ENCODE assay signal across 8 mouse cellular contexts in the genomic region with DNA sequence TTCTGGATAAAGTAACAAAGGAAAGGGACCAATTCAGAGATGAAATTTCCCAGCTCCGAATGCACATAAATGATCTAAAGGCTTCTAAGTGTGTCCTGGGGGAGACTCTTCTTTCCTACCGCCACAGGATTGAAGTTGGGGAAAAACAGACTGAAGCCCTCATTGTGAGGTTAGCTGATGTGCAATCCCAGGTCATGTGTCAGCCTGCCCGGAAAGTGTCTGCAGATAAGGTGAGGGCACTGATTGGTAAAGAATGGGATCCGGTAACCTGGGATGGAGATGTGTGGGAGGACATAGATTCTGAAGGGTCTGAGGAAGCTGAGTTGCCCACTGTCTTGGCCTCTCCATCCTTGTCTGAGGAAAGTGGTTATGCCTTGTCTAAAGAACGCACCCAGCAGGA. TPM values are rescaled to one million over a fixed set of nuclear protein-coding genes. Genes with fewer than 3 reads are reported as not detected.
A peak's percentile ranks its signal among the peaks of the same experiment; 100 is the strongest.
DNase-seq lines count a peak whose midpoint lies in the region; ATAC-seq and TF ChIP-seq lines count a peak whose summit lies in the region.

No protein-coding gene starts in this region.

- peak overlapping the region; percentile 70 for H3K4me3 ChIP-seq in lung, adult 2 months (replicated peaks; ENCODE audit: extremely low read depth, low read depth, low read length)
- H3K4me3 ChIP-seq in embryonic facial prominence, embryonic 15.5 days (replicated peaks) = peak overlapping the region; percentile 95
- H3K4me3 ChIP-seq in limb, embryonic 11.5 days (ENCODE audit: low read depth, low read length) = peak overlapping the region; percentile 83
- peak overlapping the region; percentile 90 for H3K4me3 ChIP-seq in neural tube, embryonic 15.5 days (replicated peaks)

- peaks cover 8% of the 10 kb centered on the region; the same call in 1 of the 2 replicates for H3K4me1 ChIP-seq in lung, adult 2 months (ENCODE audit: control insufficient read depth, insufficient read depth, low read length)
- H3K4me1 ChIP-seq in embryonic facial prominence, embryonic 15.5 days = peaks cover 23% of the 10 kb centered on the region
- H3K4me1 ChIP-seq in limb, embryonic 11.5 days (ENCODE audit: control insufficient read depth, insufficient read depth, low read length) = peaks cover 13% of the 10 kb centered on the region; the same call in 1 of the 2 replicates
- H3K4me1 ChIP-seq in neural tube, embryonic 15.5 days = peaks cover 26% of the 10 kb centered on the region

- no peak for DNase-seq in lung, adult 2 months
- no peak for DNase-seq in lung, postnatal 14 days
- no peak for DNase-seq in limb, embryonic 11.5 days (ENCODE audit: low spot score)
- DNase-seq in B cell, adult 2 months = no peak
- no peak for DNase-seq in layer of hippocampus, adult 11-12 months (ENCODE audit: low spot score)
- no peak for DNase-seq in layer of hippocampus, postnatal 36 days

- H3K36me3 ChIP-seq in embryonic facial prominence, embryonic 15.5 days = peaks cover 46% of the 10 kb centered on the region
- H3K36me3 ChIP-seq in limb, embryonic 11.5 days (ENCODE audit: control insufficient read depth, insufficient read depth, low read length) = peaks cover 17% of the 10 kb centered on the region; the same call in 1 of the 2 replicates
- peaks cover 34% of the 10 kb centered on the region for H3K36me3 ChIP-seq in neural tube, embryonic 15.5 days

- no peaks in the 10 kb centered on the region for H3K27me3 ChIP-seq in embryonic facial prominence, embryonic 15.5 days
- no peaks in the 10 kb centered on the region for H3K27me3 ChIP-seq in limb, embryonic 11.5 days (ENCODE audit: control insufficient read depth, insufficient read depth, low read length)
- H3K27me3 ChIP-seq in neural tube, embryonic 15.5 days (replicated peaks) = no peaks in the 10 kb centered on the region

- H3K4me2 ChIP-seq in embryonic facial prominence, embryonic 15.5 days (replicated peaks) = peak overlapping the region; percentile 77
- peak overlapping the region; percentile 81 for H3K4me2 ChIP-seq in limb, embryonic 11.5 days (ENCODE audit: low read depth, severe bottlenecking)
- peak overlapping the region; percentile 81 for H3K4me2 ChIP-seq in neural tube, embryonic 15.5 days

- WGBS in lung, adult 2 months = 8% methylated on average over 5 of the region's 5 CpGs
- 12% methylated on average over 5 of the region's 5 CpGs for WGBS in embryonic facial prominence, embryonic 15.5 days
- 15% methylated on average over 5 of the region's 5 CpGs for WGBS in limb, embryonic 11.5 days
- WGBS in neural tube, embryonic 15.5 days = 17% methylated on average over 5 of the region's 5 CpGs

- TF ChIP-seq POLR2A in lung, adult 2 months (IDR thresholded peaks at IDR 0.05; ENCODE audit: borderline replicate concordance, extremely low read depth, low read depth, low read length) = no peak

- peak overlapping the region; percentile 41 for H3K9ac ChIP-seq in embryonic facial prominence, embryonic 15.5 days
- H3K9ac ChIP-seq in limb, embryonic 11.5 days (ENCODE audit: low read length) = peak overlapping the region; percentile 49
- H3K9ac ChIP-seq in neural tube, embryonic 15.5 days (replicated peaks) = peak overlapping the region; percentile 54

- no peak for ATAC-seq in embryonic facial prominence, embryonic 15.5 days (ENCODE audit: insufficient number of reproducible peaks, low FRiP score, low TSS enrichment, low read depth)
- no peak for ATAC-seq in limb, embryonic 11.5 days (ENCODE audit: insufficient number of reproducible peaks, low FRiP score, low TSS enrichment, low read depth)
- ATAC-seq in neural tube, embryonic 15.5 days (ENCODE audit: low FRiP score) = no peak

- no peaks in the 10 kb centered on the region for H3K9me3 ChIP-seq in embryonic facial prominence, embryonic 15.5 days (replicated peaks)
- H3K9me3 ChIP-seq in limb, embryonic 11.5 days (ENCODE audit: control insufficient read depth, low read length) = no peaks in the 10 kb centered on the region
- H3K9me3 ChIP-seq in neural tube, embryonic 15.5 days (replicated peaks) = no peaks in the 10 kb centered on the region

- TF ChIP-seq CTCF in lung, adult 2 months (IDR thresholded peaks at IDR 0.05; ENCODE audit: insufficient read depth, low read length) = no peak

- peak overlapping the region; percentile 56; the same call in 1 of the 2 replicates for H3K27ac ChIP-seq in embryonic facial prominence, embryonic 15.5 days (replicated peaks)
- H3K27ac ChIP-seq in limb, embryonic 11.5 days (replicated peaks; ENCODE audit: low read depth, low read length) = no peak overlapping the region
- H3K27ac ChIP-seq in neural tube, embryonic 15.5 days (replicated peaks) = peak overlapping the region; percentile 60; the same call in 1 of the 2 replicates

RNA-seq across cellular contexts. Expression of gene Fv1, which starts 0.5 kb away (rescaled TPM):
- 0.84 and 1.9 TPM in 2 replicates for polyA plus RNA-seq in lung, adult 2 months (2012; rRNA removed)
- polyA plus RNA-seq in embryonic facial prominence, embryonic 15.5 days (2015; fragmentation: Nextera tagmentation; extraction: Ambion mirVana) = 9.1 and 10.9 TPM in 2 replicates
- polyA plus RNA-seq in limb, embryonic 11.5 days (2014; fragmentation: Nextera tagmentation; extraction: Ambion mirVana) = 14.7 and 16.6 TPM in 2 replicates
- polyA plus RNA-seq in neural tube, embryonic 15.5 days (2015; fragmentation: Nextera tagmentation; extraction: Ambion mirVana) = 9.5 and 11.4 TPM in 2 replicates
- total RNA-seq in layer of hippocampus, postnatal 36 days (2021) = 10 to 100 TPM; 10.5 to 11.0 TPM

RNA-seq across cellular contexts. Expression of gene Miip, which starts 0.6 kb away (rescaled TPM):
- 45.1 and 70.3 TPM in 2 replicates for polyA plus RNA-seq in lung, adult 2 months (2012; rRNA removed)
- polyA plus RNA-seq in embryonic facial prominence, embryonic 15.5 days (2015; fragmentation: Nextera tagmentation; extraction: Ambion mirVana) = 40.3 and 43.2 TPM in 2 replicates
- polyA plus RNA-seq in limb, embryonic 11.5 days (2014; fragmentation: Nextera tagmentation; extraction: Ambion mirVana) = 33.2 and 34.1 TPM in 2 replicates
- polyA plus RNA-seq in neural tube, embryonic 15.5 days (2015; fragmentation: Nextera tagmentation; extraction: Ambion mirVana) = 36.8 and 41.5 TPM in 2 replicates
- total RNA-seq in layer of hippocampus, postnatal 36 days (2021) = 10 to 100 TPM; 17.5 to 20.0 TPM

RNA-seq across cellular contexts. Expression of gene Zfp933, which starts 21.1 kb away (rescaled TPM):
- 0.67 and 1.1 TPM in 2 replicates for polyA plus RNA-seq in lung, adult 2 months (2012; rRNA removed)
- 4.6 and 5.3 TPM in 2 replicates for polyA plus RNA-seq in embryonic facial prominence, embryonic 15.5 days (2015; fragmentation: Nextera tagmentation; extraction: Ambion mirVana)
- 5.2 and 5.3 TPM in 2 replicates for polyA plus RNA-seq in limb, embryonic 11.5 days (2014; fragmentation: Nextera tagmentation; extraction: Ambion mirVana)
- polyA plus RNA-seq in neural tube, embryonic 15.5 days (2015; fragmentation: Nextera tagmentation; extraction: Ambion mirVana) = 6.8 and 7.0 TPM in 2 replicates
- 10 to 100 TPM; 21.8 to 22.0 TPM for total RNA-seq in layer of hippocampus, postnatal 36 days (2021)

RNA-seq across cellular contexts. Expression of gene Mfn2, which starts 35.3 kb away (rescaled TPM):
- polyA plus RNA-seq in lung, adult 2 months (2012; rRNA removed) = 36.5 and 52.2 TPM in 2 replicates
- 38.6 and 39.4 TPM in 2 replicates for polyA plus RNA-seq in embryonic facial prominence, embryonic 15.5 days (2015; fragmentation: Nextera tagmentation; extraction: Ambion mirVana)
- 20.7 and 23.7 TPM in 2 replicates for polyA plus RNA-seq in limb, embryonic 11.5 days (2014; fragmentation: Nextera tagmentation; extraction: Ambion mirVana)
- 89.9 and 100 TPM in 2 replicates for polyA plus RNA-seq in neural tube, embryonic 15.5 days (2015; fragmentation: Nextera tagmentation; extraction: Ambion mirVana)
- 100 to 1,000 TPM; 174 to 194 TPM for total RNA-seq in layer of hippocampus, postnatal 36 days (2021)

RNA-seq across cellular contexts. Expression of gene Zfp984, which starts 59.6 kb away (rescaled TPM):
- 0.37 and 1.5 TPM in 2 replicates for polyA plus RNA-seq in lung, adult 2 months (2012; rRNA removed)
- 5.8 and 5.9 TPM in 2 replicates for polyA plus RNA-seq in embryonic facial prominence, embryonic 15.5 days (2015; fragmentation: Nextera tagmentation; extraction: Ambion mirVana)
- polyA plus RNA-seq in limb, embryonic 11.5 days (2014; fragmentation: Nextera tagmentation; extraction: Ambion mirVana) = 9.5 and 9.6 TPM in 2 replicates
- 4.0 and 6.3 TPM in 2 replicates for polyA plus RNA-seq in neural tube, embryonic 15.5 days (2015; fragmentation: Nextera tagmentation; extraction: Ambion mirVana)
- 1 to 10 TPM; 1.9 to 2.7 TPM for total RNA-seq in layer of hippocampus, postnatal 36 days (2021)
